Mouse (Mus musculus) forebrain, embryonic 12.5 days (tissue): ENCODE measurements around the gene Ghdc. TPM values are rescaled to one million over a fixed set of nuclear protein-coding genes. Genes with fewer than 3 reads are reported as not detected.

ENCODE experiments used
- ATAC-seq: fragments of 200-750 bp; cut with Nextera tagmentation; 2 replicates; pipeline ENCODE4 v1.8.0; 2017; ENCODE audit warnings: moderate TSS enrichment; ENCODE audit not compliant: low FRiP score
- H3K27ac ChIP-seq: fragments of 300-500 bp; sonication (generic); 2 replicates; pipeline ENCODE4 v1.5.1; 2016; ENCODE audit warnings: mild to moderate bottlenecking
- H3K27me3 ChIP-seq: fragments of 300-500 bp; sonication (generic); 2 replicates; pipeline ENCODE4 v1.6.1; 2016; ENCODE audit warnings: mild to moderate bottlenecking
- H3K36me3 ChIP-seq: fragments of 300-500 bp; sonication (generic); replicated peaks from 2 replicates; pipeline ENCODE4 v1.6.1; 2016; ENCODE audit warnings: mild to moderate bottlenecking
- H3K4me1 ChIP-seq: fragments of 300-500 bp; sonication (generic); 2 replicates; pipeline ENCODE4 v1.6.1; 2016
- H3K4me2 ChIP-seq: fragments of 300-500 bp; sonication (generic); 2 replicates; pipeline ENCODE4 v1.6.1; 2016; ENCODE audit warnings: mild to moderate bottlenecking, moderate library complexity
- H3K4me3 ChIP-seq: fragments of 300-500 bp; sonication (generic); replicated peaks from 2 replicates; pipeline ENCODE4 v1.5.1; 2016; ENCODE audit warnings: mild to moderate bottlenecking
- H3K9ac ChIP-seq: fragments of 300-500 bp; sonication (generic); 2 replicates; pipeline ENCODE4 v1.6.1; 2016; ENCODE audit warnings: mild to moderate bottlenecking
- H3K9me3 ChIP-seq: fragments of 300-500 bp; sonication (generic); 2 replicates; pipeline ENCODE4 v1.6.1; 2016
- WGBS: fragments of 180-500 bp; shearing (Covaris S2); methylation state at CpG from one replicate; pipeline ENCODE4 v1.1.7; 2016; 5-methylcytosine and 5-hydroxymethylcytosine counted together
- polyA plus RNA-seq: library from polyadenylated mRNA; unstranded; fragments of >200 nt; fragmentation: Nextera tagmentation; extraction: Ambion mirVana; gene quantifications from 2 replicates; pipeline ENCODE4 v1.2.1, GENCODE M21; 2016

Gene Ghdc
- polyA plus RNA-seq, 1 experiment from 2014 or later, result 3.1 TPM

DNA sequence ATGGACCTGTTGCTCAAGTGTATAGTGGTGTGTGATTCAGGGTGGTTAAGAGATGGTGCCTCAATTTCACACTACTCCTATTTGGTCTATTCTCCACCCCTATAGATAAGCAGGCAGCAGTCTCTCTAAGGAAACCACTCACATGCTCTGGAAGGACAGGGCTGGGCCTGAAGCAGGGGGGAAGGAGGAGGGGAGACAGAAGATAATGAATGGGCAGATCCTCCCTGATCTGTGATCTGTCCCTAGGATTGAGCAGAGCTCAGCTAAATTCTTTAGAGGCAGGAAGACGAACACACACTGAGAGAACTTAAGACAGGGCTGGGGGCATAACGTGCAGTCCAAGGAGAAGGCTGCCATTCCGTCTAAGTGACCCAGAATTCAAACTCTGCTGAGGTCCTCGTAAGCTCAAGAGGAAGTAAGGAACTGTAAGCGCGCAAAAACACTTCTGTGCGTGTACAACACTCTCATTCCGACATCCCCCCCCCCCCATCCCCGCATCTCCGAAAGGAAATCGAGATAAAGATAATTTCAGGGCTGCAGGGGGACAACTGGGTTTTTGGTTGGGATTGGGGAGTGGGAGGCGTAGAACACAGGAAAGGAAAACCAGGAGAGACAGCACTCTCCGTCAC lies 33.5 kb downstream of the Ghdc start:
- Histone ChIP-seq H3K27me3 (peaks cover 9% of the 10 kb centered on the region), H3K4me1 (peaks cover 24% of the 10 kb centered on the region), H3K4me2 (peak overlapping the region; percentile 94), H3K9me3 (no peaks in the 10 kb centered on the region), H3K9ac (peak overlapping the region; percentile 92), H3K4me3 (peak overlapping the region; percentile 89), H3K27ac (no peak overlapping the region), H3K36me3 (no peaks in the 10 kb centered on the region)
- no peak for ATAC-seq
- 3% methylated on average over 13 of the region's 13 CpGs for WGBS

DNA sequence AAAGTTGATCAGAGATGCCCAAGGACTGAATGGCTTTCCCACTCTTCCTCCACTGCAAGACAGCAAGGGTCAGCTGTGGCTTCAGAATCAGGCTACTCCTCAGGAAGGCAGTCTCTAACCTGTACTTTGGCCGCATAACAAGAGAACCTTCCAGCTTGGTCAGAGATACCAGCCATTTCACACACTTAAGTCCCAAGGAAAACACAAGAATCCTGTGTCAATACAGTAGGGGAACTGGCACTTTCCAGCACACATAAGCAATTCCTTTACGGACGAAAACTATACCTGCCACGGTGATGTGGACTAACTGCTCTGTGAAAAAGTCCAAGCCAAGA lies 34.0 kb downstream of the Ghdc start:
- H3K4me1 ChIP-seq, result peaks cover 24% of the 10 kb centered on the region
- no peaks in the 10 kb centered on the region for H3K9me3 ChIP-seq
- peak overlapping the region; percentile 92; the same call in 1 of the 2 replicates for H3K9ac ChIP-seq
- ATAC-seq, result no peak
- peak overlapping the region; percentile 94 for H3K4me2 ChIP-seq
- peaks cover 9% of the 10 kb centered on the region; the same call in 1 of the 2 replicates for H3K27me3 ChIP-seq
- H3K36me3 ChIP-seq, result 0 out of 2 replicates have a peak, but pooled peaks cover 3% of the 10 kb centered on the region
- WGBS, result 85% methylated on average over 4 of the region's 4 CpGs
- peak overlapping the region; percentile 89 for H3K4me3 ChIP-seq
- no peak overlapping the region for H3K27ac ChIP-seq

DNA sequence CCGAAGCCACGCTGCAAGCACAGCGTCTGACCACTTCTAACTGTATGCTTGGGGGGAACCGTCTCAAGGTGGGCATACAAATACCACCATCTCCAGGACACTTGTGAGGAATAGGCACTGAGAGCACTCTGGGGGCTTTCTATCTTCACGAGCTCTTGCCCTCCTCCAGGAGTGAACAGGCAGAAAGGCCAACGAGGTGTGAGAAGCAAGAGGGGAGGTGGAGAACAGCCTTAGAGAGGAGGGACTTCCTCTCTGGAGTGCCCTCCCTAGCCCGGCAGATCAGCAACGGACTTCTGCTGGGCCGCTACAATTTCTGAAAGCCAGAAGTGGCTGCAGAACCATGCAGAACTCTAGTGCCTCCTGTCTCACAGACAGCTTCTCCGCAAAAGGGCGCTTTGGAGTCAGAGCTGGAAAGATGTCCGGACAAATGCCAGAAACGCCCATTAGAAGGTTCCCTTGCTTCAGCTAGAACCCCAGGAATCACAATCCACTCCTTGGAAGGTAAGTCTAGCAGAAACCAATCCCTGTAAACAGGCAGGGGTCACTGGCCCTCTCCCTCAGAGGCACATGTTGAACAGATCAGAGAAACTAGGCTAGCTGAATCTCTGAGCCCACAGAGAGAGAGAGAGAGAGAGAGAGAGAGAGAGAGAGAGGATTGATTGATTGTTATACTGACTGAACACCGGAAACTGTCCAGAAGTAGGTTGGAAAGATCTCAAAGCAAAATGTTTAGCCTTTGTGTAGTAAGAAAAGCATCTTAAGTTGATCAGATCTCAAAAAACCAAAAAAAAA lies 34.6 kb downstream of the Ghdc start:
- Histone ChIP-seq H3K4me2 (peak overlapping the region; percentile 94; the same call in 1 of the 2 replicates), H3K9ac (peak overlapping the region; percentile 17), H3K9me3 (no peaks in the 10 kb centered on the region), H3K27me3 (peaks cover 9% of the 10 kb centered on the region; the same call in 1 of the 2 replicates), H3K4me1 (peaks cover 24% of the 10 kb centered on the region), H3K27ac (no peak overlapping the region), H3K4me3 (no peak overlapping the region), H3K36me3 (0 out of 2 replicates have a peak, but pooled peaks cover 3% of the 10 kb centered on the region)
- ATAC-seq, result no peak
- WGBS, result 86% methylated on average over 14 of the region's 14 CpGs

DNA sequence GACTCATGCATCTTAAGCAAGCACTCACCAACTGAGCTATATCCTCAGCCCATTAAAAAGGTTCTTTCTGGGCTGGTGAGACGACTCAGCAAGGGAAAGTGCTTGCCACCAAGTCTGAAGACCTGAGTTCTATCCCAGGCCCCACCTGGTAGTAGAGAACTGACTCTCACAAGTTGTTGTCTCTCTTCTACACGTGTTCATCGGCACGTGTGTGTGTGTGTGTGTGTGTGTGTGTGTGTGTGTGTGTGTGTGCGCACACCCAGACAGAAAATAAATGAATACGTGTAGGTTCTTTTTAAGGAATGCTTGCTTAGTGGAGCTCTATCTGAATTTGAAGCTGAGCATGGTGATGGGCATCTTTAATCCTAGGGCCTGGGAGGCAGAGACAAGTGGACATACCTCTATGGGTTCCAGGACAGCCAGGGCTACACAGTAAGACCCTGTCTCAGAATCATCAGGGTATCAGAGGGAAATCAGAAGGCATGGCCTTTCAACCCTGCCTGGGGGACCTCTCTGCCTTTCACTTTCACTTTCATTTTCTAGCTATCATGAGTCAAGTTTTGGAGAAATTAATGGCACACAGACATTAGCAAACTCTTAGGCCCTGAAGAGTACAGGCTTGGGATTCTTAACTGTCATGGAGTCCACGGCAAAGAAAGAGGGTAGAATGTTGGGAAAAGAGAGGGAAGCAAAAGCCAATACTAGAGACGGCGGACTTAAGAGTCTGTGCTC lies 35.5 kb downstream of the Ghdc start:
- Histone ChIP-seq H3K27me3 (peaks cover 6% of the 10 kb centered on the region; the same call in 1 of the 2 replicates), H3K9me3 (no peaks in the 10 kb centered on the region), H3K4me1 (peaks cover 28% of the 10 kb centered on the region), H3K9ac (peak overlapping the region; percentile 17; the same call in 1 of the 2 replicates), H3K36me3 (0 out of 2 replicates have a peak, but pooled peaks cover 3% of the 10 kb centered on the region), H3K27ac (no peak overlapping the region), H3K4me3 (no peak overlapping the region), H3K4me2 (peak overlapping the region; percentile 4; the same call in 1 of the 2 replicates)
- no peak for ATAC-seq
- WGBS, result 93% methylated on average over 9 of the region's 9 CpGs

DNA sequence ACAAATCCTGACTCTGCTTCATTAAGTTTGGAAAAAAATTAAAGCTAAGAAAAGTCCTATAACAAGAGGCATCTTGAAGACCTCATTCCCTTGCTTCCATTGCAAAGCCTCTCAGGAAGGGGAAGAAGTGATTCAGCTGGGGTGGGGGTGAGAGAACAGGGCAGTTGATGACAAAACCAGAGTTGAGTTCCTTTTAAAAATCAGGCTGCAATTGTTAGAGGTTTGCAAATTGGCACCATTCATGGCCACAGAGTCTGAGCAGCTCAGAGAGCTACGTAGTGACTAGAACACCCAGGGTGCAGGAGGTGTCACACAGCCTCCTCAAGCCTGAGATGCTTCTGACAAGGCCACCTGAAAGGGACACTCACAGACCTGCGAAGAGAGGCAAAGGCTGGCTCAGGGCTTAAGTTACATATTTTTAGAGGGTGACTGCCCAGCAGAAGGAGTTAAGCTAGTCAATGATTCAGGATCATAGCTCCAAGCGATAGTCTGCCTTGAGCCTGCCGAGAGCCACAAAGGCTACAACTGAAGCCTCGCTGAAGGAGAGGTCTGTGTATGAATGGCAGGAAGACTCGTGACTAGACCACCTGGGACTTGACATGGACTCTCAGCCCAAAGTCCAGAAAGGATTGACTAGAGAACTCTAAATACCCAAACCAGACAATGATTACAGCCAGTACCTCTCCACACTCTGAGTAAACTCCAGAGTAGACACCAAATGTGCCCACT lies 40.1 kb downstream of the Ghdc start:
- H3K4me1 ChIP-seq, result 0 out of 2 replicates have a peak, but pooled peaks cover 3% of the 10 kb centered on the region
- H3K9me3 ChIP-seq, result no peaks in the 10 kb centered on the region
- no peak for ATAC-seq
- H3K4me2 ChIP-seq, result no peak overlapping the region
- H3K9ac ChIP-seq, result no peak overlapping the region
- 91% methylated on average over 6 of the region's 6 CpGs for WGBS
- H3K36me3 ChIP-seq, result peaks cover 15% of the 10 kb centered on the region; the same call in 1 of the 2 replicates
- no peaks in the 10 kb centered on the region for H3K27me3 ChIP-seq
- no peak overlapping the region for H3K27ac ChIP-seq
- no peak overlapping the region for H3K4me3 ChIP-seq

DNA sequence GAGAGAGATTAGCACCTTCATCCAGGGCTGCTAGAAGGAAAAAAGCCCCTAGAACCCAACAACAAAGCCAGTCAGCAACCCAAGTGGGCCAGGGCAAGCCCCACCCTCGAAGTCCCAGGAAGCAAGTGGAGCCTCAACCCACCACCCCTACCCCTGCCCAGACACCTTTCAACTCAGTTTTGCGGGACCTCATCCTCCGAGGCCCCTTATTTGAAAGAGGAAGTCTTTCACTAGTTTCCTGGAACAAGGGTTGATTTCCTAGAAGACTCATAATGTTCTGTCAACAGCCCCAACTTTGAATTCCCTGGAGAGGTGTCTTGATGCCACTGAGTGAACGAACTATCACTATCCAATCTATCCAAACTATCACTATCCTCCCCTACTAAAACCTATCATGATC lies 40.8 kb downstream of the Ghdc start:
- Histone ChIP-seq H3K4me3 (no peak overlapping the region), H3K36me3 (peaks cover 15% of the 10 kb centered on the region; the same call in 1 of the 2 replicates), H3K27me3 (no peaks in the 10 kb centered on the region), H3K9ac (no peak overlapping the region), H3K4me1 (0 out of 2 replicates have a peak, but pooled peaks cover 3% of the 10 kb centered on the region), H3K9me3 (no peaks in the 10 kb centered on the region), H3K4me2 (no peak overlapping the region), H3K27ac (no peak overlapping the region)
- 97% methylated on average over 4 of the region's 4 CpGs for WGBS
- ATAC-seq, result no peak

DNA sequence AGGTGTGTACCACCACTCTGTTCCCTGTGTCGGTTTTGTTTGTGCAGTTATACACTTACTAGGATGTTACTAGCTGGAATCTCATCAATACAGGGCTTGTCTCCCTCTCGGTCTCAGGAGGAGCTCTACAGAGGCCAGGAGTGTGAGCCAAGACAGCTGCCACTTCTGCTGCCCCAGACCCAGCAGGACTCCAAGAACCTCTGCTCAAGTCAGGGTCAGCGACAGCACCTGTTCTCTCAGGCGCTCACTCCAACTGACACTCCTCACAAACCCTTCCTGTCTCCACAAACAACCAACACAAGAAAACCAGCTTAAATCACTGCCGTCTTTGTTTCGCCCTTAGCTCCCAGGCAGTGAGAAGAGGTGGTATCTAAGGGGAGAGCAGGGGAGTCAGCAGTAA lies 42.2 kb downstream of the Ghdc start:
- Histone ChIP-seq H3K27me3 (no peaks in the 10 kb centered on the region), H3K36me3 (peaks cover 15% of the 10 kb centered on the region; the same call in 1 of the 2 replicates), H3K9me3 (no peaks in the 10 kb centered on the region), H3K4me3 (no peak overlapping the region), H3K9ac (no peak overlapping the region), H3K27ac (no peak overlapping the region), H3K4me2 (no peak overlapping the region), H3K4me1 (0 out of 2 replicates have a peak, but pooled peaks cover 3% of the 10 kb centered on the region)
- WGBS, result 90% methylated on average over 6 of the region's 6 CpGs
- ATAC-seq, result no peak

DNA sequence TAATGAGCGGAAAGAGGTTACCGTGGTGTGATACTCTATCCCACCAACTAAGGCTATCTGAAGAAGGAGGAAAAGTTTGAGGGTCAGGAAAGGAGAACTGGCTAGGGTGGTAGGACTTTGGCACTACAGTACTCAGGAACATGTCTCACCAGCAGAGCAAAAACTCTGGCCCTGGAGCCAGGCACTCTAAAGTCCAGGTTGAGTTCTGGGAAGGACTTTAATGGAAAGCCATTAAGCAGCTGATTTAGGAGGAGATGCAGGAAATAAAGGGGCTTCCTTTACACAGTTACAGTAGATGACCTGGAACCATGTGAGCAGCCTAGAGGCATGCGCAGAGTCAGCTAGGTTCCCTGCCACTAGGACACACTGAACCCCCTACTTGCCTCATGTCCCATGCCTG lies 43.6 kb downstream of the Ghdc start:
- Histone ChIP-seq H3K4me3 (no peak overlapping the region), H3K9ac (no peak overlapping the region), H3K27me3 (no peaks in the 10 kb centered on the region), H3K9me3 (no peaks in the 10 kb centered on the region), H3K4me1 (peaks cover 6% of the 10 kb centered on the region; the same call in 1 of the 2 replicates), H3K36me3 (peaks cover 15% of the 10 kb centered on the region; the same call in 1 of the 2 replicates), H3K27ac (no peak overlapping the region), H3K4me2 (no peak overlapping the region)
- ATAC-seq, result no peak
- 93% methylated on average over 3 of the region's 3 CpGs for WGBS

DNA sequence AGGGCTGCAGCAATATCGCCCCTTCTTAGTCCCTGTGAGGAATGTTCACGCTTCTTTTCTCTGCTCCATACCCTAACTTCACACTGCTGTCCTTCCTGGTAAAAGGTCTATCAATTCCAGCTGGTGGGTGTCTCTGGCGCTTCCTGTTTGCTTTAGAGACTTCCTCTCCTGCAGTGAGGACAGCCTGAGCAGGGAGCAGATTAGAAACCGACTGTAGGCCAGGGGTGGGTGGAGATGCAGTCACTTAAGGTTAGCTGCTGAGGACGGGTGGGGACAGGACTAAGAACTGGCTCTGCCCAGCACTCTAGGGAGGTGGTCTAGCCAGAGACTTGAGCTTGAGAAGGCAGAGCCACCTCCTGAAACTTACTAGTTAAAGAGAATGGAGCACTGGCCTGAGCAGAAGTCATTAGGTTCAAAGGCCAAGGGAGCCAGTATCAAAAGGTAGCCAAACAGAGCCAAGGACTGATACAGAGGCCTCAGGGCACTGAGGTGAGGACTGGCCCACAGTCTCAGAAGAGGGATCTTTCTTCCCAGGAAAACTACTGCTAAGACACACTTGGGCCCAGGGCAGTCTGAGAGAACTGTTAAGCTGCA lies 45.7 kb downstream of the Ghdc start:
- Histone ChIP-seq H3K36me3 (peaks cover 12% of the 10 kb centered on the region; the same call in 1 of the 2 replicates), H3K4me3 (no peak overlapping the region), H3K4me2 (no peak overlapping the region), H3K9me3 (no peaks in the 10 kb centered on the region), H3K27ac (no peak overlapping the region), H3K4me1 (peaks cover 22% of the 10 kb centered on the region), H3K9ac (no peak overlapping the region), H3K27me3 (no peaks in the 10 kb centered on the region)
- ATAC-seq, result no peak
- 62% methylated on average over 5 of the region's 5 CpGs for WGBS

DNA sequence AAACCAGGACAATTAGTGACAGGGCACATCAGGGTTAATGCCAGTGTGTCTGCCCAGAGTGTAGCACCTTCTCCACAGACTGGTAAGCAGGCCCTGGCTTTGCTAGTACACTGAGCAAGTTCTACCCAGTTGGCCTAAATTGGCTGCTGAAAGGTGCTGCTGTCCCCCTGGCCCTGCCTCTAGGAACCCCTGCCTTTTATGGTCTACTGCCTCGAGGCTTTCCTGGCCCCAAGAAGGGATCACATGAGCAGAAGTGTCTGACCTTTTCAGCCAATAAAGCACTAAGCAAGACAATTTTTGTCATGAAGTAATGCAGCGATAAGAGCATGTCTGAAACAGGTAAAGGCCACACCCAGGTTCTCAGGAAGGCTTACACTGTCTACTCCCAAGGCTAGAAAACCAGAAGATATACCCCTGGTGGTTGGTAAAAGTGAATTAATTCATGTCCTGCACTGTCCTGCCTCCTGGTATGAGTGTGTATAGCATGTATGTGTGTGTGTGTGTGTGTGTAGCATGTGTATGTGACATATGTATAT lies 48.2 kb downstream of the Ghdc start:
- peaks cover 22% of the 10 kb centered on the region for H3K4me1 ChIP-seq
- ATAC-seq, result no peak
- whole genome bisulfite sequencing, result 70% methylated on average over 2 of the region's 2 CpGs
- H3K4me2 ChIP-seq, result no peak overlapping the region
- no peak overlapping the region for H3K9ac ChIP-seq
- H3K9me3 ChIP-seq, result no peaks in the 10 kb centered on the region
- H3K27me3 ChIP-seq, result no peaks in the 10 kb centered on the region
- peaks cover 20% of the 10 kb centered on the region for H3K36me3 ChIP-seq
- H3K27ac ChIP-seq, result no peak overlapping the region
- no peak overlapping the region for H3K4me3 ChIP-seq

DNA sequence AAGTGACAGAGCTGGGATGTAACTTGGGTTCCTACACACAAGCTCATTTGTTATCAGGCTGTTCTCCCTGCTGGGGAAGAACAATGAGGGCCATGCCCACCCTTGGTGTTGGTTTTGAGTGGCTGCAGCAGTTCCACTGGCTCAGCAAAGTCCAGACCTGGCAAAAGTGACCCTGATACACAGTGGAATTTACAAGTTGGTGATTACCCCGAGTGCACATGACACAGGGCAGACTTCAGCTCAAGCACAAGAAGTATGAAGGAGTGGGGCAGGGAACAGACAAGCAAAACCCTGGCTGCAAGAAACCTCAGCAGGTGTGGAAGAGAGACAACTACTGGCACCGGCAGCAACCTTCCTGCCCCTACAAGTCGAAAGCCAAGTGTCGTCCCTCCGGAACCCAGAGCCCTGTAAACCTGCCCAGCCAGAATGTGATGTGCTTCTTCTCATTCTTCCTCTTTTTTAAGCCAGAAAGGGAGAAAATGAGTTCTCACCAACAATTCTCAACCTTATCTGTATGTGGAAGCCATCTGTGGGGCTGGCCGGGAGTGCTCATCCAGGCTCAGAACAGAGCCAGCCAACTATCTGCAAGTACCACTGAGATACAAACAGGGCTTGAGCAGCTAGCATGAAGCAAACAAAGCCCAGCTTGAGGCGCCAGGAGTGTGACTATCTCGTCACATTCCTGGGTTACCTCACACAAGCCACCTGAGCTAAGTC lies 48.8 kb downstream of the Ghdc start:
- Histone ChIP-seq H3K9ac (no peak overlapping the region), H3K4me3 (no peak overlapping the region), H3K9me3 (no peaks in the 10 kb centered on the region), H3K27me3 (no peaks in the 10 kb centered on the region), H3K27ac (peak overlapping the region; percentile 26; the same call in 1 of the 2 replicates), H3K4me1 (peaks cover 22% of the 10 kb centered on the region), H3K4me2 (no peak overlapping the region), H3K36me3 (peaks cover 26% of the 10 kb centered on the region)
- no peak for ATAC-seq
- WGBS, result 69% methylated on average over 8 of the region's 8 CpGs
